Mouse (Mus musculus) adrenal gland (tissue): ENCODE measurements around the gene Sec14l2.

ENCODE experiments used
- intact Hi-C: fragments of 180-260 bp; cut with DNase I; formaldehyde crosslinking; loops from one replicate; pipeline ENCODE4 v1.15.1; 2025
- microRNA-seq, 2 experiments: library from miRNA; unstranded; fragments of <30 nt; microRNA quantifications; one replicate each; pipeline ENCODE4; 2019

The Sec14l2 gene

DNA sequence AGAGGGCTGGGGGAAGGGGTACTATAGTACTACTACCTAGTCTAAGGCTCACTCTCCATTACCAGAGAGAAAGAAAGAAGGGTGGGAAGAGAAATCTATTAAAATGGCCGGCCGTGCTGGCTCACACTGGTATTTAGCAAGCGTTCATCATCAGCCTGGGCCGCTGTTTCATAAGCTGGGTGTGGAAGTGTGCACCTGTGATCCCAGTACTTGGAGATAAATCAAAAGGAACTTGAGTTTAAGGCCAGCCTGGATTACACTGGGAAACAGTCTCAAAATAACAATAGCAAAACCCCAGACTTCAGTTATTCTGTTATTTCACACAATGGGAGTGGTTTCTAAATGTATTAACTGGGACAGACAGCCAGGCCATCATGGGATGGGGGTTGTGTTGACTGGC is 60.7 kb downstream of the Sec14l2 start:
- intact Hi-C loops, result no loop called here

DNA sequence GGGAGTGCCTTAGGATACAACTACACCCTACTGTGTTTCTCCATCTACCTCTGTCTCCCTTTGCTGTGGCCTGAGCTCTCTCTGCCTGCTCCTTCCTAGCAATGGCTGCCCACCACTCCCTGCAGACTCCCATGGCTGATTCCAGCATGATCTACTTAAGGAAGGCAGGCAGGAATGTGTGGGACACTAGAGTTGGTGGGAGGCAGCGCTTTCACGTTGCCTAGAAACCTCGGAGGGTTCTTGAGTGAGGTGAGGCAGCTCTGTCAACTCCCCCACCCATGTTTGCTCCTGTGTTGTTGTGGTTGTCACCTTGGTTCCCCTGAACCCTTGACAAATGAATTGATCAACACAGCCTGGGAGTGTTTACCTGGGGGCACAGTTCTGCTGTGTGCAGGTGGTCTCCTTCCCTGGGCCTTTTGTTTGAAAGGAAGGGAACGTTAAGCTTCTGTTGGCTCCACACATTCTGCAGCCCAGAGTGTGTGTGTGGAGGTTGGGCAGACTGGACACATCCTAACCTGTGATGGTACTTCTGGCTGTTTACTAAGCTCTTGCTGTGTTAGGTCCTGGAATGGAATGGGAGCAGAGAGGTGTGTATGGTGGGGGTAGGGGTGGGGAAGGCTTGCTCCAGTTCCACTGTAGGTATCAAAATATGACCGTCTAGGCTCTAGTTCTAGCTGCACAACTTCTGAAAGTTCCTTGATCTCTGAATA is 62.2 kb downstream of the Sec14l2 start:
- intact Hi-C loops, result no loop called here

DNA sequence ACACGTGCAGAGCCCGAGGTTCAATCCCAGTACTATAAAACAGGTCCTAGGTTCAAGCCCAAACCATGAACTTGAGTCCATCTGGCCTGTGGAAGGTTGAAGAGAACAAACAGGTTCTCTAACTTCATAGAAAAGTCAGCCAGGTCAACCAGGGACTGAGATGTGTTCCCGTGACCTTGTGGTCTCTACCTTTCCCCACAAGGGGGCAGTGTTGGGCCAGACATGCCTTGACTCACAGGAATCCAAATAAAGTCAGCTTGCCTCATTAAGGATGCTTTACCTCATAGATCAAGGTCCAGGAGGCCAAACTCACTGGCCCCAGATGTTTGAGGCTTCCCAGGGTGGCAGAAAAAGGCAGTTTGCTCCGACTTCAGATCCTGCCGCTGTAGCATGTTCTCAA is 69.6 kb downstream of the Sec14l2 start:
- intact Hi-C loops, result no loop called here

DNA sequence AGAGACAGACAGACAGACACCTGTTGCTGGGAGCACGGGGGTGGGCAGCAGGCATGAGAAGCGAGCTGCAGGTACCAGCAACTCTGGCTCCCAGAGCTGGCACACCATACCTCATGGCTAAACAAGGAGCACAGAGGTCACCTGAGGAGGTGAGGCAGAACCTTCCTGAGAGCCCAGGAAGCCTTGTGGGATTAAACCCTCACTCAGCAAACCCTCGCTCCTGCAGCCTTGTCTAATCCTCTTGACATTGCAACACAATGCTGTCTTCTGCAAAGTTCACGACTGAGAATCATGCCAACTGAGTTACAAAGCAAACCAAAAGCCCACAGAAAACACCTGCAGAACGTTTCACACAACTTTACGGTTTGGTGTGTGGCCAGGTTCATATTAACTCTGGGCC is 74.8 kb downstream of the Sec14l2 start:
- intact Hi-C loops, result loop anchor here (5.0 kb wide), 1 partner anchor 34 kb away; no protein-coding TSS in a partner anchor

DNA sequence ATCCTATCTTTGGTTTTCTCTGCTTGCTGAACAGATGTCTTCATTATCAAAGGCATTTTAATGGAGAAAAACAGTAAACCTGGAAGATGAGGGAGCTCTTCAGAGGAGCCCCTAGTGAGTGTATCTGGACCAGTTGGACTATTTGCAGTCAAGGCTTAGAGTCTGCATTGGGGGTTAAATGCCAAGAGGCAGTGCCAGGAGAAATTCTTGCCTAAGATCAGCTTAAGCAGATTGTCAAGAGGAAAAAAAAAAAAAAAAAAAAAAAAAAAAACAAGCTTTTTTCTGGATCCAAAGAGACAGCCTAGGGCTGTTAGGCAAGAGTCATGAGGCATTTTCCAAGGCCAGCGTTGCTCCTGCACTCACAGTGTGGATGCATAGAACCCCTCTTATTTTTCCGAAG is 75.4 kb downstream of the Sec14l2 start:
- intact Hi-C loops, result loop anchor here (5.0 kb wide), 1 partner anchor 35 kb away; no protein-coding TSS in a partner anchor

Small RNA genes lying within 50 kb of the gene (microRNA-seq; reads per million reads assigned to microRNA genes)
- 2.2 to 4.3 reads per million in 2 experiments for gene Mir3060
